Comparison of ENCODE assay signal across 36 mouse cellular contexts in the genomic region with DNA sequence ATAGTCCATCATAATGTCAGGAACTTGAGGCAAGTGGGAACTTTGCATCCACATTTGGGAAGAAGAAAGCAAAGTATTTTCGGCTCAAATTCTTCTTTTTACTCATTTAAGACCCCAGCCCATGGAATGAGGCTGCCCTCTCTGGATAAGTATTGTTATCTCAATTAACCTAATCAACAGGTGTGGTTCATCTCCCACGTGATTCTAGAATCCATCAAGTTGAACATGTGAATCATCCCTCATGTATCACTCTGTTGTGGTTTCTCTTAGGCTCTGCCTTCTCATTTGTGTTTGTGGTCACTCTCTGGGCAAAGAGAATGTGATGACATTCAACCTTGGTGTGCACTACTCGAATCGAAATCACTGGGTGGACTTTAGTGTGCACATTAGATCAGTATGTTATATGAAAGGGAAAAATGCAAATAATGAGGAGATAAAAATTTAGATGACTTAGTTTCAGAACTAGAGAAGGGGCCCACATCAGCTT. TPM values are rescaled to one million over a fixed set of nuclear protein-coding genes. Genes with fewer than 3 reads are reported as not detected.
"Had no signal": no experiment of that assay in that cellular context is flagged by ENCODE, and none has a peak within 500 bp of the region (broad histone marks: within the 10 kb centered on the region; RNA-seq: fewer than 3 reads in every experiment).

No protein-coding gene starts in this region.

- H3K9me3 ChIP-seq: heart, embryonic 10.5 days; heart, embryonic 12.5 days; hindbrain, embryonic 13.5 days; hindbrain, embryonic 15.5 days; limb, embryonic 10.5 days; limb, embryonic 12.5 days; liver, embryonic 13.5 days; liver, embryonic 15.5 days had no signal

- ATAC-seq: hindbrain, postnatal 0 days; intestine, embryonic 16.5 days had no signal

- H3K4me1 ChIP-seq: heart, embryonic 10.5 days; heart, embryonic 12.5 days; hindbrain, embryonic 13.5 days; hindbrain, embryonic 15.5 days; limb, embryonic 10.5 days; limb, embryonic 12.5 days had no signal

- H3K36me3 ChIP-seq: heart, embryonic 10.5 days; heart, embryonic 12.5 days; hindbrain, embryonic 13.5 days; hindbrain, embryonic 15.5 days; limb, embryonic 10.5 days; limb, embryonic 12.5 days had no signal

- DNase-seq: gastrocnemius, postnatal 14 days; gastrocnemius, postnatal 36 days; heart, adult 18-20 months; heart, postnatal 14 days; heart, postnatal 36 days; kidney, adult 11 months; kidney, adult 2 months; kidney, adult 9 months; kidney, postnatal 10 days; kidney, postnatal 25 days; kidney, postnatal 4 days; layer of hippocampus, adult 9-11 months; layer of hippocampus, postnatal 36 days; liver; liver, embryonic 13.5 days had no signal

- H3K27me3 ChIP-seq: heart, embryonic 12.5 days; hindbrain, embryonic 13.5 days; hindbrain, embryonic 15.5 days; limb, embryonic 12.5 days; liver, embryonic 13.5 days; liver, embryonic 15.5 days had no signal

- H3K4me2 ChIP-seq: heart, embryonic 12.5 days; hindbrain, embryonic 13.5 days; hindbrain, embryonic 15.5 days; limb, embryonic 12.5 days; liver, embryonic 11.5 days; liver, embryonic 13.5 days; liver, embryonic 15.5 days had no signal

- H3K9ac ChIP-seq: heart, embryonic 12.5 days; hindbrain, embryonic 13.5 days; hindbrain, embryonic 15.5 days; limb, embryonic 12.5 days; liver, embryonic 13.5 days; liver, embryonic 15.5 days had no signal

- H3K27ac ChIP-seq: heart, embryonic 10.5 days; hindbrain, embryonic 13.5 days; hindbrain, embryonic 15.5 days; hindbrain, postnatal 0 days; limb, embryonic 10.5 days; limb, embryonic 12.5 days; liver, embryonic 13.5 days; liver, embryonic 15.5 days had no signal

- H3K4me3 ChIP-seq: heart, embryonic 10.5 days; heart, embryonic 12.5 days; hindbrain, embryonic 13.5 days; hindbrain, embryonic 15.5 days; limb, embryonic 10.5 days; limb, embryonic 12.5 days; liver, embryonic 13.5 days; liver, embryonic 15.5 days had no signal

RNA-seq across cellular contexts. Expression of gene Serpinb9b, which starts 44.6 kb away (rescaled TPM):
- total RNA-seq: gastrocnemius, adult 18-20 months; gastrocnemius, adult 8-10 months; gastrocnemius, postnatal 14 days; gastrocnemius, postnatal 36 days; hematopoietic stem cell, adult 5-6 weeks; hindbrain, postnatal 0 days; layer of hippocampus, adult 18-20 months; layer of hippocampus, adult 8-10 months; layer of hippocampus, postnatal 14 days; layer of hippocampus, postnatal 36 days; left cerebral cortex, adult 18-20 months; left cerebral cortex, adult 8-10 months; left cerebral cortex, postnatal 10 days; left cerebral cortex, postnatal 36 days had no signal
- polyA plus RNA-seq: kidney, embryonic 16.5 days; limb, embryonic 10.5 days; limb, embryonic 12.5 days; liver, embryonic 11.5 days; liver, embryonic 13.5 days; liver, embryonic 15.5 days had no signal
